Mouse (Mus musculus): ENCODE results near the gene Tnfrsf25.
A peak's percentile ranks its signal among the peaks of the same experiment; 100 is the strongest.

Tnfrsf25 gene

DNA sequence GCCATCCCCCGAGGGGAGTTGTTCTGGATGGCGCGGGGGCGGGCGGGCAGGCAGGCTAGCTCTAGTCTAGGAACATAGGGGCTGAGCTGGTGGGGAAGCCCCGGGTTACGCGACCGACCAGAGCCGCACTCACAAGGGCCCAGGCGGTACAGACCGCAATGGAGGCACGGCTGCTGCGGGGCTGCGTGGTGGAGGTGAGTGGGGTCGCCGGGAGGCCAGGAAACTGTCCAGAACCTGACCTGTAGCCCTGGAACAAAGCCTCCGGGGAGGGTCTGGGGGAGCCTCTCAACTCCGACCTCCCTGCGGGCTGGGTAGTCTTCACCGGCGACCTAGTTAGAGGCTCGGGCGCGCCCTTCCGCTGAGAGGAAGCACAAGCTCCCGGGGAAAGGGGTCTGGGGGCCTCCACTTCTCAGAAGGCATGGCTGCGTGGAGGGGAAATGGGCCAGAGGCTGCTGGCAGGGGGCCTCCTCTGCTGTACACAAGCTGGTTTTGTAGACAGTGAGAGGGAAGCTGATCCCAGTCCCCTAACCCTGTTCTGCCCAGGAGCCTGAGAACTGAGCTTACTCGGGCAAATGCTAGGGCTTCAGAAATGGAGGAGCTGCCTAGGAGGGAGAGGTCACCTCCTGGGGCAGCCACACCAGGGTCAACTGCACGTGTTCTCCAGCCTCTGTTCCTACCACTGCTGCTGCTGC, at the start of gene Tnfrsf25:
Gene Tnfrsf25 (plus strand): TSS at position 14 of the 692 bp plus-strand sequence.
- no peak for DNase-seq

DNA sequence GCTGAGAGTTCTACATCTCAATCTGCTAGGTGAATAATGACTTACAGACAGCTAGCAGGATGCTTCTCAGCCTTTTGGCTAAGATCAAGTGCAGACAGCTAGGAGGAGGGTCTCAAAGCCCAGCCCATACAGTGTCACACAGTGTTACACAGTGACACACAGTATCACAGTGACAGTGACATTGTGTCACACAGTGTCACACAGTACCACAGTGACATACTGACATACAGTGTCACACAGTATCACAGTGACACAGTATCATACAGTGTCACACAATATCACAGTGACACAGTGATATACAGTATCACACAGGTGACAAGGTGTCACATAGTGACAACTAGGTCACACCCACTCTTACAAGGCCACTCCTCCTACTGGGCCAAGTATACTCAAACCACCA, 48.5 kb upstream of the Tnfrsf25 start:
- no peak for DNase-seq

DNA sequence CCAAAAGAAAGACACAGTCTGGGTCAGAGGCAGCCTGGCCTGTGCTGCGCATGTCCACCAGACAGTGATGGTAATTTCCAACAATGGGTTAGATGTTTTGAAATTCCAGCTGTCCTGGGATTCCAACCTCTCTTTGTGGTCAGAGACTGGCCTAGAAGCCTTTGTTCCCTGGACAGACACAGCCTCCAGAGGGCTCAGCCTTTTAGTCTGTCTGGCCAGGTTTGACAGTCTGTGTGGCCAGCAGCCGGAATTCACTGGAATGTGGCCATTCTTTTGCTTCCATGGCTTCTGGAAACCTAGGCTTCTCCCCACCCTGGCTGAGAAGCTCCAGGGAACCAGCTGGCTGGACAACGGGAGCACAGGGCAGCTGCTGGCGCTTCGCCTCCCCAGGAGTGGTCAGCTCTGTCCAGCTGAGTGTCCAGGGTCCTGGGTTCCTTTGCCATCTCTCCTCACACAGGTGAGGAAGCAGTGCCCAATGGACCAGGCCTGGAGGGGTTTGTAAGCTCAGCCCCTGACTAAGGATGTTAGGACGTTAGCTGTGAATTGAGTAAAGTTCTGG, 47.5 kb upstream of the Tnfrsf25 start:
- DNase-seq: no peak

DNA sequence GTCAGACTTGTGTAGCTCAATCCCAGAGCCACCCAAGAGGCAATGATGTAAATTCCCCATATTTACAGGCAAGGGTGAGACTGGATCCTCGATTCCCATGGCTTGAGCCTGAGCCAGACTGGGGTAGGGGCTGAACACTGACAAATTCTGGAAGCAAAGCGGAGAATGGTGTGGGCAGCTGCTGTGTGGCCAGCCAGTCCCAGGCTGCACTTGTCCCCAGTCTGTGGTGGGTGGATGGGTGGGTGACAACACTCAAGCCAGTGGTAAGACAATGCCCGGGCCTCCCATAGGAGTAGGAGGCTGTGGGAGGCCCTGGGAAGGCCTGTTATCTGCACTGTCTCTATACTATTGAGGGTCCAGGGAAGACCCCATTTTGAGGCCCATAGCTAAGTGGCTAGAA, 46.5 kb upstream of the Tnfrsf25 start:
- DNase-seq: no peak

DNA sequence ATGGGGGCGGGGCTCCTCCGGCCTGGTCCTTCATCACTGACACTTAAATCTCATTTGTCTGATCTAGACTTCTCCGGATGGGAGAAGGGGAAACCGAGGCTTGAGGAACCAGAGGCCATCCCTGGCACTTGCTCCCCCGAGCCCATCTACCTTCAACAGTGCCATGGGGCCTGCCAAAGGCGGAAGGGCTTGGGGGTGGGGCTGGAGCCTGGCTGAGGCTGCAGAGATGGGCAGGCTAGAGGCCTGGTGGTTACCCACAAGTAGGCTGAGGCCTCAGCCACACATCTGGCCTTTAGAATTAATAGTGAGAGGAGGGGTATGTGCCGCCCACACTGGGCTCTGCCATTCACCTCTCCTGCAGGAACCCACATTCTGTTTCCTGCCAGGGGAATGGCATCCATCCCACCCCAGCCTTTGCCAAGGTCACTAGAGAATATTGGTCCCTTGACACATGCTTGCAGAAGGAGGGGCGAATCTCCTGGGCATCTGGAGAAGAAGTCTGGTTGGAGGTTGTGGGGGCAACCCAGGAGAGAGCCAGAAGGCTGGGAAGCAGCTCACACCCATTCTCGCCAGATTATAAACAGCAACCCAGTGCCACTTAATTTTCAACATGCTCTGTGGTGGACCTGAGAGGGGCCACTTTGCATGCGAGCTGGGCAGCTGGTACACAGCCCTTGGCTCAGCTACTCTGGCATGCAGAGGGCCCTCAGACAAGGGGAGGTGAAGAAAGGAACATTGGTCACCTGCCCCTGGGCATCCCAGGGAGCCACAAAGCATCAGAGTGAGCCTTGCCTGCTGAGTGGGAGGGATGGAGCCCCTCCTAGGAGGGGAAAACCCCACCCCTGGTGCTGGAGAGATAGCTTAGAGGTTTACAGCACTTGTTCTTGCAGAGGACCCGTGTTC, 45.0 kb upstream of the Tnfrsf25 start:
- DNase-seq: no peak

DNA sequence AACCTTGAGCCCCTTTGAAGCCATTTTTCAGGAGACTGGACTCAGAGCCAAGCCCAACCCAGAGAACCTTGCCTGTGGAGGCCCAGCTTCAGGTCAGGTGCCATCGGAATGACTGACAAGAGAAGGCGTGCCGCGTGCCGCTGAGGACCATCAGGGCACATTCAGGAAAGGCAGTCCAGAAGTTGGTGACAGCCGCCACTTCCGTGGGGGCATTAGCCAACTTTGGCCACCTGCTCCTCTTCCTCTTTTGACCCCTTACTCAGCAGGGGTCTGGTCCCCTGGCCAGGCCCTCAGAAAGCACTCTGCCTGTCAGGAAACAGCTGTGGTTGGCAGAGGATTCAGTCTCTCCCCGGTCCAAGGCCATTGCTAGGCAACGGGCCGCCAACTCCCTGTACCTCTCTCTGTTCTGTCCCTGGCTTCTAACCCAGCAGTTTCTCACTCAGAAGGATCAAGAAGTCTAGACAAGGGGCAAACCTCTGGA, 43.6 kb upstream of the Tnfrsf25 start, which contains the start of gene Plekhg5:
Gene Plekhg5 (plus strand): TSS at position 378 of the 481 bp plus-strand sequence.
- DNase-seq: peak; percentile 57

DNA sequence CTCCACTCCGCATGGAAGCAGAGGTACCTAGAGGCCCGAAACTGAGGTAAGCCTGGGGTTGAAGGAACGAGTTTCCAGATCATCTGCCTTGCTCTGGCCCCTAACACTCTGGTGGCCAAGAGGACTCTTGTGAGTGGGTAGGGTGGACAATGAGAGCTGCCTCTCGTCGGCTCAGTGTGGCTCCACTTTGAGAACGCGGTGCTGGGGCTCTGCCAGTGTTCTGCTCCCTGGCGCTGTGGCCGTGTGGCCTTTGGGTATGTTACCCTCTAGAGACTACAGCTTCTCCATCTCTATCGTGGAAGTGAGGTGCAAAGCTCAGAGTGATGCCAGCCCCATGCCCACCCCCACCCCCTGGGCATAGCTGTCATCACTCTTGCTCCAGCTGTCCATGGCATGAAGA, 43.1 kb upstream of the Tnfrsf25 start:
- no peak for DNase-seq

DNA sequence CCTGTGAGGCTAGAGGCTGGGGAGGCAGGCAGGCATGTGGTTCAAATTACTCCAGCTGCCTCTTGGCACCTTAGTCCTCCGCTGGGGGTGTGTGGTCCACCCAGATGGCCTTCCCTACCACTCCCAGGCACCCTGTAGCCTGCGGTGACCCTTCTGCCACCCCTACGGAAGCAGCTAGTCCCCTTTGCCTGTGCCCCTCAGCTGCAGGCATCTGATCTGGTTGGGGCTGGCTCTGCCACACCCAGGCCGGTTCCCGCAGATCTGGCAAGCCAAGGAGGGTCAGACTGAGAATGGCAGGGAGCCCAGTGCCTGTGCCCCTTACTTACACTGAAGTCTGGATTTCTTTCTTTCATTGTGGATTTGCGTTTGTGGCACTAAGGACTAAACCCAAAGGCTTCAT, 42.0 kb upstream of the Tnfrsf25 start:
- no peak for DNase-seq

DNA sequence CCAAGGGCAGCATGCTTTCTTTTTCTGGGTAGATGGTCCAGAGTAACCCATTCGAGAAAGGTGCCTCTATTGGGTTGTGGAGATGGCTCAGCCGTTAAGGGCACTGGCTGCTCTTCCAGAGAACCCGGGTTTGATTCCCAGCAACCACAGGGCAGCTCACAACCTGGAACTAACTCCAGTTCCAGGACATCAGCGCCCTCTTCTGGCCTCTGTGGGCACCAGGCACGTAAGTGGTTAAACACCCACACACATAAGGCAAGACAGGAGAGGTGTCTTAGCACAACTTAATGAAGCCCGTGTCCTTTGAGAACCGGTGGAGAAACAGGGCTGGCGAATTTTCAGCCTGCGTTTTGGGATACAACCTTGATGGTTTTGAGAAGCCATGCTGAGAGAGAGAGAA, 41.2 kb upstream of the Tnfrsf25 start:
- no peak for DNase-seq

DNA sequence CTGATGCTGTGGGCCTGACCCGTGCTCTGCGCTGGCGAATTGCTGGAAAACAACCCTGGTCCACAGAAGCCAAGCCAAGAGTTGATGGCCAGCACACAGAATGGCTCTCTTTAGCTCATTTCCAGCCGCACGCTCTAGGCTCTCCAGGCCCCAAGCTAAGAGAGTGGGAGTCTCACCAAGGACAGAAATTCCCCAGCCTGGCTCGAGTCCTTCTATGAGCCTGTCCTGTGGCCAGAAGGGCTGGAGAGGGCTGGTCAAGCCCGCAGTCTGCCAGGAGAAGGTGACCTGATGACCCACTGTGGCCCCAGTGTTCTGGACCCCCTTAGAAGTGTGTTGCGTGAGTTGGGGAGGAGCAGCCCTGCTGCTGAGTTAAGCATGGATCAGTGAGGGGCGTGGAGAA, 38.5 kb upstream of the Tnfrsf25 start:
- DNase-seq: no peak

DNA sequence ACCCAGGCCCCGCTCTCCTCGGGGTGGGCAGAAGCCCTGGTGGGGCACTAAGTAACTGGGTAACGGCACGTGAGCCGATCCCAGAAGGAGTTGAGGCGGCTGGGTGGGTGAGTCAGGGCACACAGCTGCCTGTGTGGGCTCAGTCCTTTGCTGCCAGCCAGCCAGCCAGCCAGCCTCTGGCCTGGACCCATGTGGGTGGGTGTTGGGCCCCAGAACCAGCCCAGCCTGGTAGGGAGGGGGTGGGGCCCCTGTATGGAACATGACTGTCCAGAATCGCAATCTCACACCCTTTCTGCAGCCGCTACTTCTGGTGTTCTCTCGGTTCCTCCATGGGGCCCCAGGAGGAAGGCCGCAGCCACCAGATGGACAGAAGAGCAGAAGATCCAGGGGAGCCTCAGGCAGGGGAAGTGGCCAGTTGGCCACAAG, 37.6 kb upstream of the Tnfrsf25 start:
- no peak for DNase-seq

DNA sequence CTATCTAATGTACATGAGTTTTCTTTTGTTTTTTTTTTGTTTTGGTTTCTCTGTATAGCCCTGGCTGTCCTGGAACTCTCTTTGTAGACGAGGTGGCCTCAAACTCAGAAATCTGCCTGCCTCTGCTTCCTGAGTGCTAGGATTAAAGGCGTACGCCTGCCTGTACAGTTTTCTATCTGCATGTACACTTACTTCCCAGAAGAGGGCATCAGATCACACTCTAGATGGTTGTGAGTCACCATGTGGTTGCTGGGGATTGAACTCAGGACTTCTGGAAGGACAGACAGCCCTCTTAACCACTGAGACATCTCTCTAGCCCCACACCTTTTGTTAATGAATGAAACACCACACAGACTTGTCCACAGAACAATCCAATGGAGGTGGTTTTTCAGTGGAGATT, 36.5 kb upstream of the Tnfrsf25 start:
- DNase-seq: no peak

DNA sequence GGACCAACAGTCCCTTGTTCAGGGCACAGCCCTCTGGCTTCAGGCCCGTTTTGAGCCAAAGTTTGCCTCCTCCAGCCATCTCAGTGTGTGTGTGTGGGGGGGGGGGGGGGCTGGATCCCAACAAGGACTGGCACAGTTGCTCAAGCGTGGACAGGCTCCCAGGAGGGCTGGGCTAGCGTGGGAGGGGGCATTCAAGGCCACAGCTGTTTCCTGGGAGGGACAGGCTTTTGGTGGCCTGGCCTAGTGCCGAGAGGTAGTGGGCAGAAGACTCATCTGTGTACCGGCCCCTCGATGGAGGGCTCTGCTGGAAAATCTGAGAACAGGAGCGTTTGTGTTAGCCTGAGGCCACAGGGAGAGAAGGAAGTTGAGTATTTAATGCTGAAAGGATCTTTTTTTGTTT, 35.8 kb upstream of the Tnfrsf25 start:
- no peak for DNase-seq

DNA sequence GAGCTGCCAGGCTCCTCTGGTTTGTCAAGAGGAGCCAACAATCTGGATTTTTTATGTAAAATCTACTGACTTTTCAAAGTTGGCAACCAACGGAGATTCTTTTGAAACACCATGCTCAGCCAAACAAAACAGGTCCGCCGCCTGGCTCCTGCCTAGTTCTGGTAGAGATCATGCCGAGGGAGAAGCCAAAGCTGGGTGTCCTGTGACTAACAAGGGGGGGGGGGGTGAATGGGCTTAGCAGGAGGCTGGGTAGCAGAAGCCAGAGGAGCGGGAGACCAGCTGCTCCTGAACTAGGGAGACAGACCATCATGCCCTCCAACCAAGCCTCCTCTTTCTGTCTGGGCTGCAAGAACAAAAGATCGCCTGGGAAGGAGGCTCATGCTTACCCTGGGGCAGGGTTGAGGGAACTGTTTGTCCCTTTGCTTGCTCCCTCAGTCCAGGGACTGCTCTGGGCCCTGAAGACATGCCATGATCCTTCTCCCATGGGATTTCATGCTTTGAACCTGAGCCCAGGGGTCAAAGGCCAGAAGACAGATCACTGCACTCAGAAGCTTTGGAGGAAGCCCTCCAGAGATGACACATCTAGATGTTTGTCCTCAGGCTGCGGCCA, 32.0 kb upstream of the Tnfrsf25 start:
- no peak for DNase-seq

DNA sequence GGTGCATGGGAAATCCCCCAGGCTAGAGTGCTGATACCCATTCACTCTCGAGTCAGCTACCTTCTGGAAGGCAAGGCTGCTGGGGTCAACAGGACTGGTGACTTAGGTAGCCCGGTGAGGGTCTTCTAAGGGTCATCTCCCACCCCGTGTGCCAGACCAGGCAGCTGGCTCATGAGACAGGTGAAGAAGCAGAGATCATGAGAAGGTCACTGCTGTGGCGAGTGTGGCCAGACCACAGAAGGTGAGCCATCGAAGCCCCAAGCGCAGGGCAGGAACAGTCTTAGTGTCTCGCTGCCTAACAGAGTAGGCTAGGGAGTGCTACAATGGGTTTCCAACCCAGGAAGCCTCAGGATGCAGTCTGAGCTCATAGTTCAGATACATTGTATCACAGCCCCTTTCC, 31.1 kb upstream of the Tnfrsf25 start:
- DNase-seq: no peak

DNA sequence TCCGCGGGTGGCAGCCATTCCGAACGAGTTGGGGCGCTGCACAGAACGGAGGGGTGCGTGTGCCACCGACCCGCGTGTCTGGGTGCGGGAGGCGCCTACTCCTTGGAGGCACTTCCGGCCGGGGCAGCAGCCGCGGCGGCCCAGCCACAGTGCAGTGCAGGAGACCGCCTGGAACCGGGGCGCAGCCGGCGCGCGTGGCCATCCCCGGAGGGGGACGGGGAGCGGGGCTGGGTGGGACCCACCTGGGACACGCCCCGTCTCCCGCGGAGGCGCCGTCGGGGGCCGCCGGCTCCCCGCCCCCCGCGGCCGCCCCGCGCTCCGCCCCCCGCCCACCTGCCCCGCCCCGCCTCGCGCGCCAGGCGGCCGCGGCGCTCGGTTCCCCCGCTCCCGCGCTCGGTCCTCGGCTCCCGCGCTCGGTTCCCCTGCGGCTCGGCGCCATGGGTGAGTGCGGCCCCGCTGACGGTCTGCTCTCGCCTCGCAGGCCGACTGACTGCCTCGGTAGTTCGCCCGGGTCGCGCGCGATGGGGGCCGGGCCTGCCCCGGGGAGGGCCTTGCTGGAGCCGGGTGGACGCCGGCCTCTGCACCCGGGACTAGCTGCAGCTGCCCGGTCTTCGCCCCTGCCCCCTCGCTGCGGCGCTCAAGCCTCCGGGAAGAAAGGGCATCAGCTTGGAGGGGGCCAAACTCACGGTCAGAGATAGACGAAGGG, 29.1 kb upstream of the Tnfrsf25 start:
- peak; percentile 86 for DNase-seq

DNA sequence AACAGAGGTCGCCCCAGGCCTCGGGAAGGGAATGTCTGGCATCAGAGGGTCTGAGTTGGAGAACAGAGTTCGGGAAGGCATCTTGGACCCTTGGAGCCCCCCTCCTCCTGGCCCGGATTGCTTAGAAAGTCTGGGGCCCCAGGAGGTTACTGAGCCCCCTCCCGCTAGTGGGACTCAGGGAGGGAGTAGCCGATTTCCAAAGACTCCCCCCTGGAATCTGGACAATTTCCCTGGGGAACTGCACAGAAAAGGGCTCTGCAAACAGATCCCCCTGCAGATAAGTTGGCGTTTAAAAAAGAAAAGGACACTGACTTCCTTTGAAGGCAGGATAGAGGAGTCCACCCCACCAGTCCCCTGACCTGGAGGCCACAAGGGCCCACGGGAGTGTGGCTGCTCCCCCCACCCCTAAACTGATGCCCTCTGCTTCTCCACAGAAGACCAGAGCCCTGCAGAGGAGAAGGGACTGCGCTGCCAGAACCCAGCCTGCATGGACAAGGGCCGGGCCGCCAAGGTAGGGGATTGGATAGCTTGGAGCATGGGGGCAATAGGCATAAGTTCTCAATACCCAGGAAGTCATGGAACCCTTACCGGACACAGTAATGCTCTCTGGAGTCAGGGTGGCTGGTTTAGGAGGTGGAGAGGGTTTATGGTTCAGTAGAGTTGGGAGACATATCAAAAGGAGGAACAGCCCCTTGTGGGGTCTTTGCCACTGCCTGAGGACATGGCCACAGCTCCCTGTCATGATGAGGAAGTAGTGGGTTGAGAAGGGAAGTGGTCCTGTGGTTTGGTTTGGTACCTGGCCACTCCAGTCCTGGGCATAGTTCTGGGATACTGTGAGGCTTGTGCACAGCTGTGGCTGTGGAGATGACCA, 28.3 kb upstream of the Tnfrsf25 start:
- no peak for DNase-seq

DNA sequence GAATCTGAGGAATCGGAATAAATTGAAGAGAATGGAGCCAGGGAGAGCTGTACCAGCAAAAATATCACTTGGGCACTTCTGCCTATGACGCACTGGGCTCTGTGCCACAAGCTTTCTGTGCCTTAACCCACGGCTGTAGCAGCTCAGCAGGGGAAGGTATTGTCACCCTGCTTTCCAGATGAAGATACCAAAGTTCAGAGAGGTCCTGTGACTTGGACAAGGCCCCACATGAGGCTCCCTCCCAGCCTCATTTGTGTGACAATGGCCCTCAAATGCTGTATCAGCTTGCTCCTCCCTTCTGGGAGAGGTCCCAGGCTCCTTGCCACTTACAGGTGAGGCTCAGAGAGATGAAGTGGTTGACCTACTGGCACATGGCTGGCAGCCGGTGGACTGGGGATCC, 27.6 kb upstream of the Tnfrsf25 start:
- peak; percentile 58 for DNase-seq

DNA sequence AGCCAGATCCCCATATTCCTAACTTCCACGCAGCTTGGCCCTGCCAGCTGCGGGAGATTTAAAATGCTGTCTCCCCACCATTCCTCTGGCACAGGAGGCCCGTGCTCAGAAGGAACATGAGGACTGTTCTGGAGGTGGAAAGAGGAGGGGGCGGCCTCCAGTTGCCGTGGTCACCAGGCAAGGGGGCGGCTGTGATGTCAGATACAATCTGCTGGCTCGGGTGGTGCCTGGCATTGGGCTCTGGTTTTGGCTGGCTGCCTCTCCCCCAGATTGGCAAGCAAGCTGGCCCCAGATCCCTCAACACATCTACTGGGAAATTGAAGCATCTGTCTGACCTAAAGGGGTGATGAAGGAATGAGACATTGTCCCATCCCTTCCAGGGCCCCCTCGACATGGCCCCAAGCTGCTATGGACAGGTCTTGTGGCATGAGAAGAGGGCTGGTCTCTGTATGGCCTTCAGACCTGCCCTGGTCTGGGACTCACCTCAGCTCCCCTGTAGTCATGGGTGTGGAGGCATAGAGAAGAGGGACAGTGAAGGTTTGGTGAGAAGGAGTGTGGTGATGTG, 27.1 kb upstream of the Tnfrsf25 start:
- DNase-seq: no peak

DNA sequence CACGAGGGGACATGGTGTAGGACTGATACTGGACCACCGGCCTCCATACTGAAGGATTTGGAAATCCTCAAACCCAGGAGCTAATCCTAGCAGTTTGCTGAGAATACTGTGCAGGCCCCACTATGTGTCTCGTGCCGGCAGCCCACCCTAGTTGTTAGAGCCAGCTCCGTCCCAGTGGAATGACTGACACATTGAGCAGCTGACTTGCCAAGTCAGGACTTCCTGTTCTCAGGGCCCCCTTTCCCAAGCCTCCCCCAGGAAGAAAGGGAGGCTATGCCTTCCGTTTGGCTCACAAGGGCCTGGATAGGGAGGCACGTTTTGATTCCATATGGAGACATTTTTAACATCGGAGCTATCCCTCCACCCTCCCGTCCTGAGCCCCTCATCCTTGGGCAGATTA, 25.5 kb upstream of the Tnfrsf25 start:
- no peak for DNase-seq

DNA sequence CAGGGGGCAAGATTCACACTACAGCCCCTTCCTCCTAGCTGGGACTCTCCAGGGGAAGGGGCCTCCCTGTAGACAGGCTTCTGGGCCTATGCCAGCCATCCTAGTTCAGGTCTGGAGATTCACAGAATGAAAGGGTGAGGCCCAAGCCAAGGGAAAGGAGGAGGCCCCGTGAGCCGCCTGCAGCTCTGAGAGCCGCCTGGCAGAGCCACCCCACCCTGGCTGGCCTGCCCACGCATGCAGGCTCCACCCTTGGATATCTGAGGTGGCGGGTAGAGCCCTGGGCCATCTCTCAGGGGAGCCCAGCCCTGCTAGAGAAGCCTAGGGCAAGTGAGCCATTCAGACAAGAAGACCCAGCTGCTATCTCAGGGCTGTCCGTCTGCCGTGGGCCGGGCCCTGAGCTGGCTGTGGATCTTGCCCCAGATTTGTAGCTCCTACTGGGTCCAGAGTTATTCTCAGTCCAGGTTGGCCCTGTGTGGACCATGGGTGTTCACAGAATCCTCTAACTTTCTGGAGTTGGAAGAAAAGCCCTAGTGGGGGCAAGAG, 22.9 kb upstream of the Tnfrsf25 start:
- DNase-seq: no peak
